Mouse (Mus musculus): ENCODE results near the gene Vmn1r132.
"Not testable (repeated sequence)": the region's sequence is repeated elsewhere in the genome, so short reads cannot be mapped to it uniquely, and the experiment has no call there.

Vmn1r132 gene

DNA sequence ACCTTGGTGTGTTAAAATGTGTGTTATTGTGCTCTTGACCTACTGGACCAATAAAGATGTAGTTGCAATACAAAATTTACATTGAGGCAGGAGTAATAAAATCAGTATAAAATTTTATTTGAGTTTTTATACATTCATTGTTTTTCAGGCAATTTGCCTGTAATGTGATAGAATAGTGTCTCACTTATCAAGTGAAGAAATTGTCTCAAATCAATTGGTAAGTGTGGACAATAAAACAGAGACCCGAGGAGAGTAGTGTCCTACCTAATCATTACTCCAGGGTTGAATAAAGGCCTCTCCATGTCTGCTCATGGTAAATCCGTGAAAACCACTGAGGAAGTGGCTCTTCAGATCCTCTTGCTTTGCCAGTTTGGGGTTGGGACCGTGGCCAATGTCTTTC is at the start of gene Vmn1r132:
TSS of gene Vmn1r132 (plus strand) at position 301 of the 400 bp plus-strand sequence.
- not testable (repeated sequence) for DNase-seq
